Mouse (Mus musculus): ENCODE data around the gene Ostc. TPM values are rescaled to one million over a fixed set of nuclear protein-coding genes. Genes with fewer than 3 reads are reported as not detected.

The Ostc gene
- polyA plus RNA-seq, 1 experiment from 2014 or later, result 333 TPM

Other genes starting within 250 kb of the Ostc start
- not detected in 2 replicates for gene Etnppl, start 92.0 kb downstream of the Ostc start, polyA plus RNA-seq (2014; fragmentation: Nextera tagmentation; extraction: Ambion mirVana)
- gene Rpl34, start 21.0 kb upstream of the Ostc start, polyA plus RNA-seq (2014; fragmentation: Nextera tagmentation; extraction: Ambion mirVana), result 705 and 712 TPM in 2 replicates

Measured in neural tube, embryonic 11.5 days (tissue).